Mouse (Mus musculus) CH12.LX (cell line): ENCODE measurements around the gene Ndufv1.
A peak's percentile ranks its signal among the peaks of the same experiment; 100 is the strongest.

Experiments used
- CHD2 ChIP-seq: IDR thresholded peaks from 2 replicates; pipeline ENCODE4 v1.6.1; 2011; ENCODE audit warnings: low read length, improper control_type of control experiment
- CTCF ChIP-seq, 2 experiments: IDR thresholded peaks in 1 of 2; conservative IDR thresholded peaks in 1 of 2; 2 replicates each; pipeline ENCODE4 v1.5.1; 2011 to 2012; ENCODE audit warnings: low read depth in 2 of 2, low read length in 2 of 2, improper control_type of control experiment in 1 of 2, inconsistent platforms in 1 of 2, mild to moderate bottlenecking in 1 of 2, moderate library complexity in 1 of 2
- E2F4 ChIP-seq: IDR thresholded peaks from 2 replicates; pipeline ENCODE4 v1.6.1; 2011; ENCODE audit warnings: low read depth, low read length, improper control_type of control experiment; ENCODE audit not compliant: insufficient replicate concordance
- EP300 ChIP-seq: IDR thresholded peaks from 2 replicates; pipeline ENCODE4 v1.6.1; 2011; ENCODE audit warnings: low read length, improper control_type of control experiment
- KAT2A ChIP-seq: IDR thresholded peaks from 2 replicates; pipeline ENCODE4 v1.6.1; 2012; ENCODE audit warnings: low read length, improper control_type of control experiment, inconsistent platforms; ENCODE audit not compliant: insufficient replicate concordance
- MAX ChIP-seq: IDR thresholded peaks from 2 replicates; pipeline ENCODE4 v1.6.1; 2011; ENCODE audit warnings: low read length, improper control_type of control experiment
- MAZ ChIP-seq: IDR thresholded peaks from 2 replicates; pipeline ENCODE4 v1.6.1; 2012; ENCODE audit warnings: low read depth, mild to moderate bottlenecking, inconsistent platforms, low read length, improper control_type of control experiment, moderate library complexity
- MXI1 ChIP-seq: IDR thresholded peaks from 2 replicates; pipeline ENCODE4 v1.6.1; 2011; ENCODE audit warnings: mild to moderate bottlenecking, low read depth, low read length, improper control_type of control experiment
- MYC ChIP-seq: IDR thresholded peaks from 2 replicates; pipeline ENCODE4 v1.6.1; 2011; ENCODE audit warnings: low read depth, mild to moderate bottlenecking, improper control_type of control experiment, low read length
- PAX5 ChIP-seq: IDR thresholded peaks from 2 replicates; pipeline ENCODE4 v1.6.1; 2012; ENCODE audit warnings: low read length, inconsistent platforms, mixed read lengths
- POLR2A ChIP-seq: IDR thresholded peaks from 2 replicates; pipeline ENCODE4 v1.6.1; 2011; ENCODE audit warnings: low read depth, mild to moderate bottlenecking, improper control_type of control experiment, low read length
- POLR2AphosphoS2 ChIP-seq: IDR thresholded peaks from 2 replicates; pipeline ENCODE4 v1.6.1; 2011; ENCODE audit warnings: low read depth, low read length, improper control_type of control experiment
- RCOR1 ChIP-seq: conservative IDR thresholded peaks from 2 replicates; pipeline ENCODE4 v1.6.1; 2012; ENCODE audit warnings: low read depth, mild to moderate bottlenecking, inconsistent platforms, low read length, improper control_type of control experiment
- USF1 ChIP-seq: IDR thresholded peaks from 2 replicates; pipeline ENCODE4 v1.6.1; 2014; ENCODE audit warnings: low read depth, mild to moderate bottlenecking, inconsistent platforms, low read length, improper control_type of control experiment

DNA sequence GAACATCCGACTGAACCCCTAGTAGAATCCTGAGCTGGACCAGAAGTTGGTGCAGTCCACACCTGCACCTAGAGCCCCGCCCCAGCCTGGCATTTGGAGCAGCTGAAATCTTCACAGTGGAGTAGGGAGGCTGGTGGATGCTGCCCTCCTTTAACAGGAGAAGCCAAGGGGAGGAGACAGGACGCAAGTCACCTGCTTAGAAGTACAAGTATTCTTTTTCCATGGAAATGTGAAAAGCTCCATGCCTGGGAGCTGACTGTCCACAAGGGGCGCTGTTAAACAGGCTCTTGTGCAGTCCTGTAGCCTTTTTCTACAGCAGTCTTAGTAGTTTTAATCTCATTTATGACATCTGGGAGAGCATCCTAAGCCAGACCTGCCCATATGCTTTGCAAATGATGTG is 23.9 kb downstream of the Ndufv1 start:
- TF ChIP-seq E2F4 = no peak
- no peak for TF ChIP-seq POLR2A
- no peak for TF ChIP-seq MAX
- peak in 1 of 2 experiments; percentile 13; a peak in 1 of 4 replicates for TF ChIP-seq CTCF (conservative IDR thresholded peaks at IDR 0.05 in 1 of 2, IDR thresholded peaks at IDR 0.05 in 1 of 2; ENCODE audit: low read depth in 2 of 2, low read length in 2 of 2)
- TF ChIP-seq MXI1 = no peak
- TF ChIP-seq KAT2A = no peak
- no peak for TF ChIP-seq USF1
- TF ChIP-seq MYC = no peak
- no peak for TF ChIP-seq CHD2
- no peak for TF ChIP-seq PAX5
- no peak for TF ChIP-seq MAZ
- TF ChIP-seq EP300 = no peak
- no peak for TF ChIP-seq POLR2AphosphoS2
- no peak for TF ChIP-seq RCOR1
